Mouse (Mus musculus) megakaryocyte-erythroid progenitor cell, adult 5 weeks (primary cell): ENCODE data around the gene 4933412E24Rik. TPM values are rescaled to one million over a fixed set of nuclear protein-coding genes. Genes with fewer than 3 reads are reported as not detected.

Experiments
- polyA plus RNA-seq: library from polyadenylated mRNA; stranded (reverse); fragments of >175 nt; gene quantifications from 2 replicates; pipeline ENCODE4 v1.2.3, GENCODE M21; 2012

The 4933412E24Rik gene
- not detected in 2 replicates for polyA plus RNA-seq

GRCm38 (mm10) chr15:60016513-60016912 is at the start of gene 4933412E24Rik:
4933412E24Rik (minus strand) TSS chr15:60016613.

